Mouse (Mus musculus) lung, postnatal 0 days (tissue): Measurements from ENCODE around the gene Nck2. TPM values are rescaled to one million over a fixed set of nuclear protein-coding genes. Genes with fewer than 3 reads are reported as not detected.

ENCODE experiments used
- ATAC-seq: fragments of 200-750 bp; cut with Nextera tagmentation; 2 replicates; pipeline ENCODE4 v1.8.0; 2017; ENCODE audit warnings: moderate library complexity
- DNase-seq: peaks from one replicate; pipeline ENCODE4 v3.0.0-alpha.2; 2016; ENCODE audit warnings: low spot score
- H3K27ac ChIP-seq: fragments of 300-500 bp; sonication (generic); 2 replicates; pipeline ENCODE4 v1.5.1; 2014; ENCODE audit warnings: antibody characterized with exemption, mild to moderate bottlenecking, low read length, mixed read lengths
- H3K27me3 ChIP-seq: fragments of 300-500 bp; sonication (generic); replicated peaks from 2 replicates; pipeline ENCODE4 v1.6.1; 2014; ENCODE audit warnings: low read length, mixed read lengths; ENCODE audit not compliant: insufficient read depth
- H3K36me3 ChIP-seq: fragments of 300-500 bp; sonication (generic); 2 replicates; pipeline ENCODE4 v1.6.1; 2014; ENCODE audit warnings: low read length, mixed read lengths; ENCODE audit not compliant: insufficient read depth
- H3K4me1 ChIP-seq: fragments of 300-500 bp; sonication (generic); 2 replicates; pipeline ENCODE4 v1.6.1; 2014; ENCODE audit warnings: antibody characterized with exemption, low read depth, low read length, mixed read lengths; ENCODE audit not compliant: insufficient read depth
- H3K4me2 ChIP-seq: fragments of 300-500 bp; sonication (generic); replicated peaks from 2 replicates; pipeline ENCODE4 v1.6.1; 2014; ENCODE audit warnings: low read depth, mild to moderate bottlenecking, low read length, moderate library complexity, mixed read lengths
- H3K4me3 ChIP-seq: fragments of 300-500 bp; sonication (generic); 2 replicates; pipeline ENCODE4 v1.5.1; 2014; ENCODE audit warnings: low read depth, low read length
- H3K9ac ChIP-seq: fragments of 300-500 bp; sonication (generic); replicated peaks from 2 replicates; pipeline ENCODE4 v1.6.1; 2014; ENCODE audit warnings: low read depth, mild to moderate bottlenecking
- H3K9me3 ChIP-seq: fragments of 300-500 bp; sonication (generic); 2 replicates; pipeline ENCODE4 v1.6.1; 2016; ENCODE audit warnings: low read length, mixed read lengths
- CTCF ChIP-seq: IDR thresholded peaks from 2 replicates; pipeline ENCODE4 v1.5.1; 2016; ENCODE audit warnings: antibody characterized with exemption, mild to moderate bottlenecking
- EP300 ChIP-seq: IDR thresholded peaks from 2 replicates; pipeline ENCODE4 v1.6.1; 2016; ENCODE audit warnings: antibody characterized with exemption, mild to moderate bottlenecking, control low read depth
- WGBS: fragments of 180-500 bp; shearing (Covaris S2); extraction: QIAGEN DNeasy Blood & Tissue Kit; methylation state at CpG from one replicate; pipeline ENCODE4 v1.1.7; 2014; 5-methylcytosine and 5-hydroxymethylcytosine counted together
- polyA plus RNA-seq: library from polyadenylated mRNA; unstranded; fragments of >200 nt; fragmentation: Nextera tagmentation; extraction: Ambion mirVana; gene quantifications from 2 replicates; pipeline ENCODE4 v1.2.1, GENCODE M21; 2015

Gene Nck2
- polyA plus RNA-seq, 1 experiment from 2014 or later = 34.0 TPM

- Histone ChIP-seq H3K9ac (no peak overlapping the region), H3K27ac (no peak overlapping the region), H3K27me3 (no peaks in the 10 kb centered on the region), H3K9me3 (no peaks in the 10 kb centered on the region), H3K4me3 (no peak overlapping the region), H3K4me2 (no peak overlapping the region), H3K4me1 (no peaks in the 10 kb centered on the region), H3K36me3 (no peaks in the 10 kb centered on the region)
- 89% methylated on average over 3 of the region's 3 CpGs for WGBS
- ATAC-seq (no peak), DNase-seq (no peak)
- no peak for TF ChIP-seq EP300
These were observed 48.5 kb downstream of the Nck2 start for GRCm38 (mm10) chr1:43492803-43493437.

GRCm38 (mm10) chr1:43496051-43496450, 51.7 kb downstream of the Nck2 start:
- DNase-seq (no peak), ATAC-seq (no peak)
- Histone ChIP-seq H3K4me1 (no peaks in the 10 kb centered on the region), H3K27me3 (no peaks in the 10 kb centered on the region), H3K27ac (no peak overlapping the region), H3K9ac (no peak overlapping the region), H3K9me3 (no peaks in the 10 kb centered on the region), H3K4me2 (no peak overlapping the region), H3K4me3 (no peak overlapping the region), H3K36me3 (no peaks in the 10 kb centered on the region)
- WGBS = 54% methylated on average over 4 of the region's 4 CpGs
- no peak for TF ChIP-seq EP300
- no peak for TF ChIP-seq CTCF

- 87% methylated on average over 3 of the region's 3 CpGs for WGBS
- no peak overlapping the region for H3K27ac ChIP-seq
- no peak for ATAC-seq
- no peak overlapping the region for H3K9ac ChIP-seq
- no peak overlapping the region for H3K4me3 ChIP-seq
- H3K27me3 ChIP-seq = no peaks in the 10 kb centered on the region
- no peaks in the 10 kb centered on the region for H3K9me3 ChIP-seq
- peaks cover 4% of the 10 kb centered on the region; the same call in 1 of the 2 replicates for H3K4me1 ChIP-seq
- no peak overlapping the region for H3K4me2 ChIP-seq
- DNase-seq = no peak
- TF ChIP-seq CTCF = no peak
- no peak for TF ChIP-seq EP300
- H3K36me3 ChIP-seq = no peaks in the 10 kb centered on the region
These were observed 52.6 kb downstream of the Nck2 start for GRCm38 (mm10) chr1:43496993-43497392.

- 75% methylated on average over 6 of the region's 6 CpGs for WGBS
- ATAC-seq (no peak), DNase-seq (no peak)
- Histone ChIP-seq H3K9ac (no peak overlapping the region), H3K4me1 (peaks cover 9% of the 10 kb centered on the region; the same call in 1 of the 2 replicates), H3K27me3 (no peaks in the 10 kb centered on the region), H3K9me3 (no peaks in the 10 kb centered on the region), H3K36me3 (no peaks in the 10 kb centered on the region), H3K4me2 (no peak overlapping the region), H3K27ac (no peak overlapping the region), H3K4me3 (no peak overlapping the region)
- TF ChIP-seq CTCF = no peak
- TF ChIP-seq EP300 = no peak
These were observed 53.6 kb downstream of the Nck2 start for GRCm38 (mm10) chr1:43497951-43498350.

GRCm38 (mm10) chr1:43500121-43500520, 55.7 kb downstream of the Nck2 start:
- WGBS = 63% methylated on average over 5 of the region's 5 CpGs

GRCm38 (mm10) chr1:43501143-43501919, 57.0 kb downstream of the Nck2 start:
- peaks cover 13% of the 10 kb centered on the region; the same call in 1 of the 2 replicates for H3K4me1 ChIP-seq
- no peak overlapping the region for H3K9ac ChIP-seq
- no peak overlapping the region for H3K4me3 ChIP-seq
- TF ChIP-seq CTCF (no peak), EP300 (no peak)
- ATAC-seq (no peak), DNase-seq (no peak)
- H3K27me3 ChIP-seq = no peaks in the 10 kb centered on the region
- H3K36me3 ChIP-seq = no peaks in the 10 kb centered on the region
- no peak overlapping the region for H3K27ac ChIP-seq
- H3K4me2 ChIP-seq = no peak overlapping the region
- H3K9me3 ChIP-seq = no peaks in the 10 kb centered on the region
- 75% methylated on average over 6 of the region's 6 CpGs for WGBS

More at GRCm38 (mm10) chr1:43500121-43500520, 55.7 kb downstream of the Nck2 start:
- Histone ChIP-seq H3K9me3 (no peaks in the 10 kb centered on the region), H3K4me1 (peaks cover 13% of the 10 kb centered on the region; the same call in 1 of the 2 replicates), H3K4me2 (no peak overlapping the region), H3K27ac (no peak overlapping the region), H3K4me3 (no peak overlapping the region), H3K36me3 (no peaks in the 10 kb centered on the region), H3K27me3 (no peaks in the 10 kb centered on the region), H3K9ac (no peak overlapping the region)
- ATAC-seq = 0 out of 2 replicates have a peak, but pooled peaks have one; percentile 32
- TF ChIP-seq CTCF (no peak), EP300 (no peak)
- DNase-seq = no peak
